Mouse (Mus musculus): Measurements from ENCODE around the gene Slc16a1. TPM values are rescaled to one million over a fixed set of nuclear protein-coding genes. Genes with fewer than 3 reads are reported as not detected.
A peak's percentile ranks its signal among the peaks of the same experiment; 100 is the strongest.
"Not testable (repeated sequence)": the region's sequence is repeated elsewhere in the genome, so short reads cannot be mapped to it uniquely, and the experiment has no call there.

The Slc16a1 gene
- polyA plus RNA-seq, 1 experiment from 2014 or later: 12.6 TPM

DNA sequence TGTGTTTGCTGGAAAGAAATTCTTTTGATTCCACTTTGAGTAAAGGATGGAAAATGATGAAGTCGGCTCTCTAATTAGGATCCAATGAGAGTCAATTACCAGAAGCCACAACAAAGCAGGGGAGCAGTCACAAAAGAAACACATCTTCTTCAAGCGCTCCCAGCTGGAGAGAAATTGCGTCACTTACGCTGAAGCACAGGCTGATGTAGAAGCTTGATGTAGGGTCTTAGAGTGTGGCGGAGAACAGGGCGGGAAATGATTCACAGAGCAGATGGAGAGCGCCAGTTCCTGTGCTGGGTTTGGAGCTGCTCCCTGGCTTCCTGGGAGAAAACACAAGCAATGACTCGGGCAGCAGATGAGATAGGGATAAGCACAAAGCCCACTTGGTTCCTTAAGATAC, 40.4 kb downstream of the Slc16a1 start:
- ATAC-seq: no peak
- Histone ChIP-seq H3K4me3 (ENCODE audit: low read length) (no peak overlapping the region), H3K9ac (ENCODE audit: low read depth, low read length) (no peak overlapping the region), H3K36me3 (ENCODE audit: control insufficient read depth, insufficient read depth, low read length) (no peaks in the 10 kb centered on the region), H3K9me3 (ENCODE audit: control insufficient read depth, low read length) (no peaks in the 10 kb centered on the region), H3K4me1 (ENCODE audit: control insufficient read depth, insufficient read depth, low read depth, low read length) (peaks cover 10% of the 10 kb centered on the region), H3K4me2 (ENCODE audit: low read length) (no peak overlapping the region), H3K27ac (ENCODE audit: low read depth, low read length) (no peak overlapping the region), H3K27me3 (replicated peaks; ENCODE audit: control insufficient read depth, insufficient read depth, low read length) (no peaks in the 10 kb centered on the region)
- WGBS: 82% methylated on average over 8 of the region's 8 CpGs

DNA sequence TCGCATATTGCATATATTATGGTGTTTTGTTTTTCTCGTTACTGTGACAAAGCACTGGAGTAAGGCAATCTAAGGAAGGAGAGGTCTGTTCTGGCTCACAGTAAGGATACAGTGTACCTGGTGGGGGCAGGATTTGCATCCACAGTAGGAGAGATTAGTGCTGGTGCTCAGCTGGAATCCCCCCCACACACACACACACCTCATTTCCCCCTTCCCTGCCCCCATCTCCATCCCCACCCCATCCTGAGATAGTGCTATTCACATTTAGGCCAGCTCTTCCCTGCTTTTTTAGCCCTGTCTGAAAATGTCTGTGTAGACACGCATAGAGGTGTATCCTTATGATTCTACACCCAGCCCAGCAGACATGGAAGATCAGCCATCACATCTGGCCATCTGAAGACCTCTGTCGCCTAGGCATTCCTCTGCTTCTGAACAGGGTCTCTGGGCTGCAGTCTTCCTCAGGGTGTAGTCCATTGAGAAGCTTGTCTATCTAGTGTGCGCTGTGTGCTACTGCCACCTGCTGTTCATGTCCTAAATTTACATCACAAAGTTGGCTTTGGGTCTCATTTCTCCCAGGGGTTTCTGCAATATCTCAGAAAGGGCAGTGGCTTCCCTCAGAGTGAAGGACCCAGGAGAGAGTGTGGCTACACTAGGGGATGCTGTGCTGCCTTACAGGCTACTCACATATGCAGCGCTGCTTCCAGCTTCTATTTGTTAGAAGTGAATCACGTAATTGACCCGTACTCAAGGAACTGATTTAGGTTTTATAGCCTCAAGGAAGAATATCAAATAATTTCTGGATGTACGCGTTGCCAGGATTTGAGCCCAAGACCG, 44.4 kb downstream of the Slc16a1 start:
- Histone ChIP-seq H3K4me3 (ENCODE audit: low read length) (no peak overlapping the region), H3K27me3 (replicated peaks; ENCODE audit: control insufficient read depth, insufficient read depth, low read length) (no peaks in the 10 kb centered on the region), H3K36me3 (ENCODE audit: control insufficient read depth, insufficient read depth, low read length) (no peaks in the 10 kb centered on the region), H3K9ac (ENCODE audit: low read depth, low read length) (no peak overlapping the region), H3K4me2 (ENCODE audit: low read length) (no peak overlapping the region), H3K27ac (ENCODE audit: low read depth, low read length) (no peak overlapping the region), H3K9me3 (ENCODE audit: control insufficient read depth, low read length) (no peaks in the 10 kb centered on the region), H3K4me1 (ENCODE audit: control insufficient read depth, insufficient read depth, low read depth, low read length) (no peaks in the 10 kb centered on the region)
- 56% methylated on average over 11 of the region's 11 CpGs for WGBS
- peak; percentile 83 for ATAC-seq

DNA sequence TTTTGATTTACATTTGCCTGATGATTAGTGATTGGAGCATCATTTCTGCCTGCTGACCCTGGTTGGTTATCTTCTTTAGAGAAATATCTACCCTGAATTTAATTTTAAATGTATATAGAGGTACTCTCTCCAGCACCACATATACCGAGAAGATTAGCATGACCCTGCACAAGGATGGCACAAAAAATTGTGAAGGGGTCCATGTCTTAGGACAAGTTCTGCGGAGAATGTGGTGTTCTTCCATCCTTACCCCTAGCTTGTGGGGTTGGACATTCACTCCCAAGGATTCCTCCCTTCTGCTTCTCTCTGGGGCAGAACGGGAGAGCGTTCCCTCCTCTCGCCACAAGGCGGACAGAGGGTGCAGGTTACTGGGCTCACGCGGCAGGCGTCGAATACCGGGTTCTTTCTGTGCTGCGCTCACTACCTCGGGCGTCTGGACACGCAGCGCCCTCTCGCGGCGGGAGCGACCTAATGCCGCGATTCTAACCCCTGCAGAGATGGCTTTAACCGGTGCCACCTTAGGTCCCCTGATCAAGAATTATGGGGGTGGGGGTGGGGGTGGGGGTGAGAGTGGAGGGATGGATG, 62.4 kb downstream of the Slc16a1 start:
- Histone ChIP-seq H3K4me3 (ENCODE audit: low read length) (no peak overlapping the region), H3K36me3 (ENCODE audit: control insufficient read depth, insufficient read depth, low read length) (no peaks in the 10 kb centered on the region), H3K27ac (ENCODE audit: low read depth, low read length) (no peak overlapping the region), H3K27me3 (replicated peaks; ENCODE audit: control insufficient read depth, insufficient read depth, low read length) (no peaks in the 10 kb centered on the region), H3K9me3 (ENCODE audit: control insufficient read depth, low read length) (no peaks in the 10 kb centered on the region), H3K4me1 (ENCODE audit: control insufficient read depth, insufficient read depth, low read depth, low read length) (no peaks in the 10 kb centered on the region), H3K9ac (ENCODE audit: low read depth, low read length) (no peak overlapping the region), H3K4me2 (ENCODE audit: low read length) (peak overlapping the region; percentile 34)
- WGBS: 6% methylated on average over 23 of the region's 23 CpGs
- peak; percentile 79 for ATAC-seq

DNA sequence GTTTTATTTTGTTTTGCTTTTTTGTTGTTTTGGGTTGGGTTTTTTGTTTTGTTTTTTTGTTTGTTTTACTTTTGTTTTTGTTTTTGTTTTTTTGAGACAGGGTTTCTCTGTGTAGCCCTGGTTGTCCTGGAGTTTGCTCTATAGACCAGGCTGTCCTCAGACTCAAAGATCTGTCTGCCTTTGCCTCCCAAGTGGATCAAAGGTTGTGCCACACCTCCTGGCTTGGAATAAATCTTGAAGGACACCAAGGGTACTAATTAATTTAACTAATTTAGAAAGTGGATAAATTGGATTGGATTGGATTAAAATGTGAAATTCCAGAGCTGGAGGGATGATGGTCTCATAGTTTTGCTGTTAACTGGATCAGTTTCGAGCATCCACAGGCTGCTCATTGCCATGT, 63.3 kb downstream of the Slc16a1 start:
- Histone ChIP-seq H3K4me1 (ENCODE audit: control insufficient read depth, insufficient read depth, low read depth, low read length) (no peaks in the 10 kb centered on the region), H3K4me2 (ENCODE audit: low read length) (no peak overlapping the region), H3K9ac (ENCODE audit: low read depth, low read length) (no peak overlapping the region), H3K27ac (ENCODE audit: low read depth, low read length) (no peak overlapping the region), H3K36me3 (ENCODE audit: control insufficient read depth, insufficient read depth, low read length) (no peaks in the 10 kb centered on the region), H3K9me3 (ENCODE audit: control insufficient read depth, low read length) (no peaks in the 10 kb centered on the region), H3K27me3 (replicated peaks; ENCODE audit: control insufficient read depth, insufficient read depth, low read length) (no peaks in the 10 kb centered on the region), H3K4me3 (ENCODE audit: low read length) (no peak overlapping the region)
- WGBS: 89% methylated on average over 1 of the region's 1 CpGs
- ATAC-seq: no peak

DNA sequence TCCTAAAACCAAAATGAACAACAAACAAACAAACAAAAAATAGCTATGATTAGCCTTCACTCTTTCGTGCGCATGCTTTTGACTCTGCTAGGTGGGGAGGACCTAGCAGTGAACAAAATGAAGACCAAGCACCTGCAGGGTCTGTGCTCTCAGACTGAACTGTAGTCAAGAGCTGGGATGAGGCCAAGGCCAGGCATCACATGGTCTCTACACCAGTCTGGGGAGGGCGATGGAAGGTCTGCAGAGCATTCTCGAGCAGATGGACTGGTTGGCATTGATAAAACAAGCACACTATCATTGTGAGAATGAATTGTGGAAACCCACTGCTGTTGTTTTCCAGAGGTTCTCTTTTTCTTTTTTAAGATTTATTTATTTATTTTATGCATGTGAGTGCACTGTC, 65.5 kb downstream of the Slc16a1 start:
- H3K27ac ChIP-seq (ENCODE audit: low read depth, low read length): no peak overlapping the region
- WGBS: 91% methylated on average over 4 of the region's 4 CpGs
- no peaks in the 10 kb centered on the region for H3K4me1 ChIP-seq (ENCODE audit: control insufficient read depth, insufficient read depth, low read depth, low read length)
- no peaks in the 10 kb centered on the region for H3K36me3 ChIP-seq (ENCODE audit: control insufficient read depth, insufficient read depth, low read length)
- H3K27me3 ChIP-seq (replicated peaks; ENCODE audit: control insufficient read depth, insufficient read depth, low read length): no peaks in the 10 kb centered on the region
- no peaks in the 10 kb centered on the region for H3K9me3 ChIP-seq (ENCODE audit: control insufficient read depth, low read length)
- H3K4me2 ChIP-seq (ENCODE audit: low read length): no peak overlapping the region
- no peak overlapping the region for H3K9ac ChIP-seq (ENCODE audit: low read depth, low read length)
- no peak for ATAC-seq
- no peak overlapping the region for H3K4me3 ChIP-seq (ENCODE audit: low read length)

DNA sequence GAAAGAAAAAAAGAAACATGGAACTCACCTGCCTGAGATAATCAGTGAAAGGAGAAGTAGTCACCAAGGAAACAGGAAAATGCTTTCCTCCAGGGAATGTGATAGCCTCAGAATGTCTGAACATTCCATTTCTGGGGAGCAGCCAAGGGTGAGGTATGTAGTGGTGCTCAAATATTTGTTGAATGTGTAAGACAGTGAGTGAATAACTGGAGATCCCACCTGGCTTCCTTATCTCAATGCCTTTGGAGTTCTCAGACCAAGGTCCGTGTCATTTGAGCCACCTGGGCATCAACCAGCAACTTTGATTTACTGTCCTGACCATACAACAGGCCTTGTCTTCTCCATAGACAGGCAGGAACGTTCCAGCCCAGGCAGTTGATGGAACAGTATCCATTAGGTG, 68.0 kb downstream of the Slc16a1 start:
- 74% methylated on average over 2 of the region's 2 CpGs for WGBS
- Histone ChIP-seq H3K36me3 (ENCODE audit: control insufficient read depth, insufficient read depth, low read length) (no peaks in the 10 kb centered on the region), H3K4me2 (ENCODE audit: low read length) (no peak overlapping the region), H3K4me3 (ENCODE audit: low read length) (no peak overlapping the region), H3K27me3 (replicated peaks; ENCODE audit: control insufficient read depth, insufficient read depth, low read length) (no peaks in the 10 kb centered on the region), H3K9me3 (ENCODE audit: control insufficient read depth, low read length) (no peaks in the 10 kb centered on the region), H3K27ac (ENCODE audit: low read depth, low read length) (no peak overlapping the region), H3K9ac (ENCODE audit: low read depth, low read length) (no peak overlapping the region), H3K4me1 (ENCODE audit: control insufficient read depth, insufficient read depth, low read depth, low read length) (no peaks in the 10 kb centered on the region)
- no peak for ATAC-seq

DNA sequence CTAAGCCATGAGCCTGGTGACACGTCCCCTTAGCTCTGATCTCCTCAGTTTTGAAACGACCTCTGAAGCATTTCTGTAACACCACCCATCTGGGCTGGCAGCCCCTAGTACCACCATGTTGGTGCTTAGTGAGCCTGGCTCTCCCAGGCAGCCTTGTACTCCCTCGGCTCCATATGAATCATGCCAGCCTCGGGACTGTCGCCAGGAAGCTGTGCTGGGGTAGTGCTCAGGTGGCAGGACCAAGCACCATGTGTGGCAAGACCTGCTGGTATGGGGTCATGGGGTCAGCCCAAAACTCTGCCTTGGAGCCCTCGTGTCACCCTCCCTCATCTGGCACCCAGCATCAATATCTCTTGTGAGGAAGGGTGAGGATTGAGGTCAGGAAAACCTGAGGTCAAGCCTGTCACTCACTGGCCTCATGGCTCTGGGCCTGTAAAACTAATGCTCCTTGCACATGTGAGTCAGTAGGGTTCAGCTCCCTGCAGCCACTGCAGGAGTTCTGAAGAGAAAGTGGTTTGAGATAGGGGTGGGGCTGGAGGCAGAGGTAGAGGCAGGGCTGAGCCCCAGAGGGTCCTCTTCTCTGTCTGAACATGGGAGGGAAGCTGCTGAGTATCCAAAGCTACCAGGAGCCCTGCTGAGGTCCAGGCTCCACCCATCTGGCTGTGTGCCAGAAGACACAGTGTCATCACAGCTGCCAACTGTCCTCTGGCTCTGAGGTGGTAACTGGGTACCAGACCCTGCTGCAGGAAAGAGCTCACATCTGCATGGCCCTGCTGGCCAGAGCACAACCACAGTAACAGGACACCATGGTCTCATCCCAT, 68.7 kb downstream of the Slc16a1 start:
- peak; percentile 50; the same call in 1 of the 2 replicates for ATAC-seq
- H3K4me3 ChIP-seq (ENCODE audit: low read length); H3K4me2 ChIP-seq (ENCODE audit: low read length); H3K36me3 ChIP-seq (ENCODE audit: control insufficient read depth, insufficient read depth, low read length); H3K9ac ChIP-seq (ENCODE audit: low read depth, low read length); H3K27ac ChIP-seq (ENCODE audit: low read depth, low read length); H3K4me1 ChIP-seq (ENCODE audit: control insufficient read depth, insufficient read depth, low read depth, low read length); H3K27me3 ChIP-seq (replicated peaks; ENCODE audit: control insufficient read depth, insufficient read depth, low read length); H3K9me3 ChIP-seq (ENCODE audit: control insufficient read depth, low read length): not testable (repeated sequence)
- WGBS: 74% methylated on average over 6 of the region's 6 CpGs

DNA sequence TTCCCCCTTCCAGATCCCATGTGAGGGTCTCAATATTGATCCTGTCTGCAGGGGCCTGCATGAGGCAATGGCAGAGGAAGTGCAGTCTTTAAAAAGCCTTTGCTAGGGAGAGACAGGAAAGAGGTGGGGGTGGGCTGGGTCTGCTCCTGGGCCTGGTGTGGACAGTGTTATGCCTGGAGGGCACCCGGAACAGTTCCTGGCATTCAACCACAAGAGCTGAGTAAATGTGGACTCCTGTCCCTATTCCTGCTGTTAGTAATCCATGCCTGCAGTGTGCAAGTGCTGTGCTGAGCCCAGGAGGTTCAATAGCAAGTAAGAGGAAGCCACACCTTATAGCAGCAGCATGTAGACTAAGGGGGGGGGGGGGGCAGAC, 69.3 kb downstream of the Slc16a1 start:
- not testable (repeated sequence) for H3K9ac ChIP-seq (ENCODE audit: low read depth, low read length); H3K27ac ChIP-seq (ENCODE audit: low read depth, low read length); H3K4me1 ChIP-seq (ENCODE audit: control insufficient read depth, insufficient read depth, low read depth, low read length); H3K36me3 ChIP-seq (ENCODE audit: control insufficient read depth, insufficient read depth, low read length); H3K9me3 ChIP-seq (ENCODE audit: control insufficient read depth, low read length); H3K4me3 ChIP-seq (ENCODE audit: low read length); H3K27me3 ChIP-seq (replicated peaks; ENCODE audit: control insufficient read depth, insufficient read depth, low read length); ATAC-seq; H3K4me2 ChIP-seq (ENCODE audit: low read length)
- 47% methylated on average over 1 of the region's 1 CpGs for WGBS

All from hindbrain, embryonic 16.5 days (tissue).